Mouse (Mus musculus): ENCODE results near the gene Enpp1. TPM values are rescaled to one million over a fixed set of nuclear protein-coding genes. Genes with fewer than 3 reads are reported as not detected.

Gene Enpp1
- polyA plus RNA-seq, 1 experiment from 2014 or later: 8.7 TPM

DNA sequence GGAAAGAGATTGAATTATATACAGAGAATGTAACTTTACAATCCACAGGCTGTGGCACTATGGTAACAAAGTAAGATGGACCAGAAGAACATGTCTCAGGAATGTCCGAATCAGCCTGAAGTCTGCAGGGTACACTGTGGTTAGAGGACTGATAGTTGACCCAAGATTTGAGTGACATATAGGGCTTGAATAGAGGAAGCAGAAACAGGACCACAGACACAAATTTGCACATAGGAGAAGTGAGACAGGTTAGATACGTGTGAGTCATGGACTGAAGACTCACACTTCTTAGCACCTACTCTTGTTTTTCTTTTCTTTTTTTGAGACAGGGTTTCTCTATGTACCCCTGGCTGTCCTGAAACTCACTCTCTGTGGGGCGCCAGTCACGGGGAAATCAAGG, 15.5 kb upstream of the Enpp1 start:
- Histone ChIP-seq H3K27ac (no peak overlapping the region), H3K4me2 (replicated peaks) (no peak overlapping the region), H3K9ac (no peak overlapping the region), H3K27me3 (replicated peaks) (no peaks in the 10 kb centered on the region), H3K36me3 (no peaks in the 10 kb centered on the region), H3K4me1 (replicated peaks) (0 out of 2 replicates have a peak, but pooled peaks cover 6% of the 10 kb centered on the region), H3K4me3 (replicated peaks) (no peak overlapping the region), H3K9me3 (no peaks in the 10 kb centered on the region)
- 93% methylated on average over 4 of the region's 4 CpGs for WGBS
- no peak for ATAC-seq

DNA sequence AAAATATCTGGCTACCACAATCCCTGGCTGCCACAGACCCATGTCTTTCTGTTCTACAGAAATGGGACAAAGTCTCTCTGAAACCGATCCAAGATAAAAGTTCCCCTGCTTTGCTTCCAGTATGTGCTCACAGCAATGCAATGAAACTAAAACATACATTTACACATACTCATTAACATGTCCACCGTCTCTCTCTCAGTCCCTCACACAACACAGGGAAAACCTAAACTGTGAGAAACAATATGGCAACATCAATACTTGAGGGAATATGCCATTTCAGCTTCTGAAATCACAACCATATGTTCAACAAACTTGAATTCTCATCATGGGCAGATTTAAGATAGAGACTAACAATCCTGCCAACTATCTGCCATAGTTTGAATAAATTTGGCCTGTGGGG, 13.2 kb upstream of the Enpp1 start:
- H3K36me3 ChIP-seq: no peaks in the 10 kb centered on the region
- H3K4me2 ChIP-seq (replicated peaks): no peak overlapping the region
- no peak for ATAC-seq
- H3K9me3 ChIP-seq: no peaks in the 10 kb centered on the region
- WGBS: 94% methylated on average over 2 of the region's 2 CpGs
- no peaks in the 10 kb centered on the region for H3K4me1 ChIP-seq (replicated peaks)
- no peak overlapping the region for H3K4me3 ChIP-seq (replicated peaks)
- H3K27ac ChIP-seq: no peak overlapping the region
- no peaks in the 10 kb centered on the region for H3K27me3 ChIP-seq (replicated peaks)
- no peak overlapping the region for H3K9ac ChIP-seq

DNA sequence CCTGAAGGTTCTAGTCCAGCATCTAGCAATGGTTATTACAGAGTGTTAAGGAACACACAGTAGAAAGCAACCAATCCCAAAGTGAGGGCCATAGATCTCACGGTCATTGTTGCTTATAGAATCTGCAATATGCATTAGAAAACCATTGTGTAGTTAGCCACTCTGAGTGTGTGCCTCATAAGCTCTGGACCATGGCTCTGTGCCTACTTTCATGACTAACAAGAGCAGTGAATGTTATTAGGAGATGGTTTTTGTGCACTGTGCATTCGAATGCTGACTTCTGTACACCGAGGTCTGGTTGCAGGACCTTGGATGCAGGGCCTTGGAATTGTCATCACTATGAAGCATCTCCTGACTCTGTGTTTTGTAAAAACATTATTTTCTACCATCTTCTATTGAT, 9.9 kb upstream of the Enpp1 start:
- no peak overlapping the region for H3K4me3 ChIP-seq (replicated peaks)
- no peak overlapping the region for H3K27ac ChIP-seq
- no peak overlapping the region for H3K9ac ChIP-seq
- H3K27me3 ChIP-seq (replicated peaks): no peaks in the 10 kb centered on the region
- 93% methylated on average over 3 of the region's 3 CpGs for WGBS
- ATAC-seq: no peak
- no peaks in the 10 kb centered on the region for H3K9me3 ChIP-seq
- H3K4me2 ChIP-seq (replicated peaks): no peak overlapping the region
- H3K4me1 ChIP-seq (replicated peaks): no peaks in the 10 kb centered on the region
- no peaks in the 10 kb centered on the region for H3K36me3 ChIP-seq

DNA sequence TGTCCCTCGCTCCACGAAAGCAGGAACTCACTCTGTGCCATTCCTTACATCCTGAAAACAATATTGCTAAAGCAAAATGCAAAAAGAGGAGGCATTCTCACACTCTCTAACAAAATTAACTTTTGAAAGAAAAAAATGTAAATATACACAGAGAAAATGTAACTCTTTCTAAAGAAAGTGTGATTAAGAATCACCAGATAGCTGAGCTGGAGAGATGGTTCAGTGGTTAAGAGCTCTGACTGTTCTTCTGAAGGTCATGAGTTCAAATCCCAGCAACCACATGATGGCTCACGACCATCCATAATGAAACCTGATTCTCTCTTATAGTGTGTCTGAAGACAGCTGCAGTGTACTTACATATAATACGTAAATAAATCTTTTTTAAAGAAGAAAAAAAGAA, 7.4 kb upstream of the Enpp1 start:
- H3K4me3 ChIP-seq (replicated peaks): no peak overlapping the region
- ATAC-seq: no peak
- H3K4me1 ChIP-seq (replicated peaks): no peaks in the 10 kb centered on the region
- 79% methylated on average over 4 of the region's 4 CpGs for WGBS
- H3K27me3 ChIP-seq (replicated peaks): no peaks in the 10 kb centered on the region
- H3K9ac ChIP-seq: no peak overlapping the region
- H3K9me3 ChIP-seq: no peaks in the 10 kb centered on the region
- H3K36me3 ChIP-seq: no peaks in the 10 kb centered on the region
- no peak overlapping the region for H3K27ac ChIP-seq
- no peak overlapping the region for H3K4me2 ChIP-seq (replicated peaks)

DNA sequence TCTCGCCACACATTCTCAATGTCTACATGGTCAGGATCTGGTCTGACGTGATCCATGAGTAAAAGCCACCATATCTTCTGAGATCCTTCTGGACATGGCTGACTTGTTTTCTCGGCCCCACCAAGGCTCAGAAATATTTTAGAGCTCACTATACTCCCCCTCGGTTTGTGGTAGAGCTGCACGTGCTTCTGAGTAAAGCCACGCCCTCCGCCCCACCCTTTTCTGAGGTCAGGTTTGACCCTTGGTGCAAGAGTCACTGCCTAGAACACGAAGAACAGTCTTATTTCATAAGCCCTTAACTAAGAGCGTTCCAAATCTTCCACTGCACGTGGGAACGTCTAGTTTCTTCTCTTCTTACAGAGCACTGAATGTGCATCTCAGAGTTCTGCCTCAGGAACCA, 6.8 kb upstream of the Enpp1 start:
- 58% methylated on average over 11 of the region's 11 CpGs for WGBS
- H3K27me3 ChIP-seq (replicated peaks): no peaks in the 10 kb centered on the region
- H3K4me2 ChIP-seq (replicated peaks): no peak overlapping the region
- ATAC-seq: no peak
- H3K27ac ChIP-seq: no peak overlapping the region
- no peaks in the 10 kb centered on the region for H3K9me3 ChIP-seq
- no peak overlapping the region for H3K9ac ChIP-seq
- H3K4me3 ChIP-seq (replicated peaks): no peak overlapping the region
- H3K36me3 ChIP-seq: no peaks in the 10 kb centered on the region
- H3K4me1 ChIP-seq (replicated peaks): no peaks in the 10 kb centered on the region

DNA sequence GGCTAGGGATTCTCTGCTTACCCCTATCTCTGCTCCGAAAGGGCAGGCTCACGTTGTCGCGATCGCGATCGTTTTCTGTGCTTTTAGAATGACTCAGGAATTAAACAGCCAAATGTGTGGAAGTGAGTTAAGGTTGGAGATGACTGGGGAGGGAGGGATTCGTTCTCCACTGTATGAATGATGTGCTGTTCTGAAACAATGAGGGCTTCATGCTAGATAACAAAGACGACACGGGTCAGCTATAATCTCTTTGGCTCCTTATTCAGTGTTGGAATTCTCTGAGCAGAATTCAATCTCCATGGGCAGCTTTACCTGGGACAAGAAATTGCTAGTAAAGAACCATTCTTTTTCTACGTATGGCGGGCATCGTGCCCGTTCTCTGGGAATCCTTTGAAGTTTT, 6.1 kb upstream of the Enpp1 start:
- no peaks in the 10 kb centered on the region for H3K9me3 ChIP-seq
- 65% methylated on average over 14 of the region's 14 CpGs for WGBS
- ATAC-seq: no peak
- H3K4me1 ChIP-seq (replicated peaks): no peaks in the 10 kb centered on the region
- H3K36me3 ChIP-seq: no peaks in the 10 kb centered on the region
- no peaks in the 10 kb centered on the region for H3K27me3 ChIP-seq (replicated peaks)
- H3K9ac ChIP-seq: no peak overlapping the region
- no peak overlapping the region for H3K4me2 ChIP-seq (replicated peaks)
- no peak overlapping the region for H3K27ac ChIP-seq
- no peak overlapping the region for H3K4me3 ChIP-seq (replicated peaks)

DNA sequence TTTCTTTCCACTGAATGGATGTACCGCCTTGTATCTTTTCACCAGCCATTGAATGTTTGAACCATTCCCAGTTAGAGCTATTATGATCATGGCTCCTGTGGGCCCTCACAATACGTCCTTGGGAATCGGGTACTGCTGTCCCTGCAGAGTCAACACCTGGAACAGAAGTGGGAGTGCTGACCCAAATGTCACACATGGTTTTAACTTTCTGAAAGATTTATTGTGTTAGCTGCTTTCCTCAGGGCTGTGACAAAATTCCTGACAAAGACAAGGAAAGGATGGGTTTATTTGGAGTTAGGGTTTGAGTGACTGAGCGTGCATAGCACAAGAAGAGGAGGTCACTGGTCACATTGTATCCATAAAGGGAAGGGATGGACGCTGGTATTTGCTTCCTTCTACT, 4.3 kb upstream of the Enpp1 start:
- Histone ChIP-seq H3K36me3 (no peaks in the 10 kb centered on the region), H3K27ac (no peak overlapping the region), H3K9me3 (no peaks in the 10 kb centered on the region), H3K4me1 (replicated peaks) (0 out of 2 replicates have a peak, but pooled peaks cover 4% of the 10 kb centered on the region), H3K4me3 (replicated peaks) (no peak overlapping the region), H3K4me2 (replicated peaks) (no peak overlapping the region), H3K27me3 (replicated peaks) (no peaks in the 10 kb centered on the region), H3K9ac (no peak overlapping the region)
- WGBS: 85% methylated on average over 5 of the region's 5 CpGs
- no peak for ATAC-seq

DNA sequence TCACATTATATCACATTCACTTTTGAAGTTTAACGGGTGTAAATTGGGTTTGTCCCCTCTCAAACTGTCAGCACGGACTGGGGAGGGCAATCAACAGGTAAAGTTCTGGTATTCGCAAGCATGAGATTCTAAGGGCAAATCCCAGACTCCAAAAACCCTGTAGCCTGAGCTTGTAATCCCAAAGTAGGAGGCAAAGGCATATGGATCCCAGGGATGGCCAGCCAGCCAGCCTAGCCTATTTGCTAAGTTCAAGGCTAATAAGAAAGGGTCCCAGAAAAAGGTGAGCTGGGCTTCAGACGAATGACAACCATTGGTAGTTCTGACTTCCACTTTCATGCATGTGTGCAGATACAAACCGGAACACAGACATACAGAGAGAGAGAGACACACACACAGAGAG, 942 bp upstream of the Enpp1 start:
- WGBS: 75% methylated on average over 5 of the region's 5 CpGs
- Histone ChIP-seq H3K9me3 (no peaks in the 10 kb centered on the region), H3K36me3 (no peaks in the 10 kb centered on the region), H3K27me3 (replicated peaks) (no peaks in the 10 kb centered on the region), H3K9ac (no peak overlapping the region), H3K4me1 (replicated peaks) (0 out of 2 replicates have a peak, but pooled peaks cover 9% of the 10 kb centered on the region), H3K27ac (no peak overlapping the region), H3K4me2 (replicated peaks) (0 out of 2 replicates have a peak overlapping the region, but pooled peaks have one; percentile 92), H3K4me3 (replicated peaks) (no peak overlapping the region)
- ATAC-seq: no peak

DNA sequence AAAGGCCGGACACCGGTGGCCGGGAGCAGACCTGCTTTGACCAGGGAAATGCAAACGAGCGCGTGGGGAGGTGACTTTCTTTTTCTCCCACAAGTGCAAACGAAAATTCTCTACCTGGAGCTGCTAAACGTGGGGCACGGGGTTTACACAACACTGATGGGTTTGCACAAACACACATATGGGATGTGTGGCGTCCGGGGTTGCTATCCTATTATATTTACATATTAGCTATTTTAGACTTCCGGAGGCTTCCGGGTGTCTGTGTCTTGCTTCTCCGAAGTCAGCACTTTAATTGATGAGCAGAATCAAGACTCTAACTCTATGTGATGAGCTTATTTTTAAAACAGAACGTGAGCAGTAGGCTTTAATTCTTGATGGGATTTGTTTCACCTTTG, 405 bp upstream of the Enpp1 start:
- H3K4me3 ChIP-seq (replicated peaks): peak overlapping the region; percentile 72
- no peak; the same call in none of the 2 replicates for ATAC-seq
- 0 out of 2 replicates have a peak, but pooled peaks cover 9% of the 10 kb centered on the region for H3K4me1 ChIP-seq (replicated peaks)
- H3K4me2 ChIP-seq (replicated peaks): peak overlapping the region; percentile 92
- no peaks in the 10 kb centered on the region for H3K27me3 ChIP-seq (replicated peaks)
- H3K36me3 ChIP-seq: no peaks in the 10 kb centered on the region
- no peak overlapping the region for H3K27ac ChIP-seq
- no peaks in the 10 kb centered on the region for H3K9me3 ChIP-seq
- WGBS: 7% methylated on average over 15 of the region's 15 CpGs
- H3K9ac ChIP-seq: peak overlapping the region; percentile 67

DNA sequence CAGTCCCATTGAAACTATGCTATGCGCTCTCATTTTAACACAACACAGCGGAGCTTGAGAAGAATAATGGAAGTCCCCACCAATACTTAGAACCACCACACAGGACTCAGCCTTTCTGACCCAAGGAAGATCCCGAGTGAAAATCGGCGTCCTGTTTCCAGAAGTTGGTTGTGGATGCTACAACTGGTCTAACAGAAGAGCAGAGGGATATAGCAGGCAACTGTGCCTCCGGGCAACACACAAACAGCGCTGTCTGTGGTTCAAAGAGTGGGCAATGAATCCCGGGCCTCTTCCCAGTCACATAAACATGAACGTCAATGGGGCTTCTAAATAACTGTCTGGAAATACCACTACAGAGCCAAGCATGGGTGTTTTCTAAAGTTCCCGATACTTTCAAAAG, 888 bp downstream of the Enpp1 start:
- Histone ChIP-seq H3K27me3 (replicated peaks) (no peaks in the 10 kb centered on the region), H3K36me3 (no peaks in the 10 kb centered on the region), H3K4me2 (replicated peaks) (peak overlapping the region; percentile 92), H3K27ac (no peak overlapping the region), H3K4me1 (replicated peaks) (0 out of 2 replicates have a peak, but pooled peaks cover 9% of the 10 kb centered on the region), H3K9me3 (no peaks in the 10 kb centered on the region), H3K4me3 (replicated peaks) (peak overlapping the region; percentile 72), H3K9ac (peak overlapping the region; percentile 67)
- WGBS: 14% methylated on average over 10 of the region's 10 CpGs
- ATAC-seq: no peak

DNA sequence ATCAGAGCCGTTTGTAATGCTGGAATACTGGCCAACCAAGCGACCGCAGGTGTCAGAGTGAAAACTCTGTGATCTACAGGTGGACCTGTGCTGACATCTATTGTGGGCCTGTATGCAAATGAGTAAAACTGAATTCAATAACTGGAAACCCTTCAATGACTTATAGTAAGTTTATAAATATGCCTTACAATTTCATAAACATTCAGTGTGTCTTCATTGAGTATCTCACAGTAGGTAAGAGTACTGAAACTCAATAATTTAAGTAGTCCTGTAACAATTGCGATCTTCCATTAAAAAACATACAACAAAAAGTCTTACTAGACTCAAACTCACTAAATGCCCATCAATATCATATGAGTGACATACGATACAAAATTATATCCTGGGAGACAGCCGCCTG, 1.6 kb downstream of the Enpp1 start:
- no peak overlapping the region for H3K9ac ChIP-seq
- ATAC-seq: no peak
- no peaks in the 10 kb centered on the region for H3K27me3 ChIP-seq (replicated peaks)
- H3K4me1 ChIP-seq (replicated peaks): 0 out of 2 replicates have a peak, but pooled peaks cover 9% of the 10 kb centered on the region
- WGBS: 88% methylated on average over 6 of the region's 6 CpGs
- H3K4me3 ChIP-seq (replicated peaks): no peak overlapping the region
- no peak overlapping the region for H3K27ac ChIP-seq
- H3K9me3 ChIP-seq: no peaks in the 10 kb centered on the region
- H3K4me2 ChIP-seq (replicated peaks): peak overlapping the region; percentile 92
- no peaks in the 10 kb centered on the region for H3K36me3 ChIP-seq

DNA sequence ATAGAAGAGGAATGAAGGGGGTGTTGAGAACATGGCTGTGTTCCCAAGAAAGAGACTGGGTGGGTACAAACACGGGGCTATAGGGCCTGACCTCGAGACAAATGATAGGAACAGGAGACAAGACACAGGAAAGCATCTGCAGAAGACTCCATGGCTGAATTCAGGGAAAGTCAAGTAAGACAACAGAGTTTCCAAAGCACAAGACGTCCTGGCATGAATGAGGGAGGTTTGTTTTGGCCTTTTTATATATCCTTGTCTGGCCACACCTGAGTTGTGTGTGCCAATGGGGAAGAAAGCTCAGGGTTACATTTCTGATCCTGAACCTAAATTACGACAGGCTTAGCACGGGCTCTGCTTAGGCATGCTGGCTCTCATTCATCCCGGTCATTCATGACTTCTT, 4.2 kb downstream of the Enpp1 start:
- no peak overlapping the region for H3K9ac ChIP-seq
- H3K9me3 ChIP-seq: no peaks in the 10 kb centered on the region
- H3K27me3 ChIP-seq (replicated peaks): no peaks in the 10 kb centered on the region
- no peak for ATAC-seq
- H3K27ac ChIP-seq: no peak overlapping the region
- no peak overlapping the region for H3K4me3 ChIP-seq (replicated peaks)
- H3K4me2 ChIP-seq (replicated peaks): no peak overlapping the region
- H3K4me1 ChIP-seq (replicated peaks): 0 out of 2 replicates have a peak, but pooled peaks cover 9% of the 10 kb centered on the region
- 85% methylated on average over 6 of the region's 6 CpGs for WGBS
- no peaks in the 10 kb centered on the region for H3K36me3 ChIP-seq

DNA sequence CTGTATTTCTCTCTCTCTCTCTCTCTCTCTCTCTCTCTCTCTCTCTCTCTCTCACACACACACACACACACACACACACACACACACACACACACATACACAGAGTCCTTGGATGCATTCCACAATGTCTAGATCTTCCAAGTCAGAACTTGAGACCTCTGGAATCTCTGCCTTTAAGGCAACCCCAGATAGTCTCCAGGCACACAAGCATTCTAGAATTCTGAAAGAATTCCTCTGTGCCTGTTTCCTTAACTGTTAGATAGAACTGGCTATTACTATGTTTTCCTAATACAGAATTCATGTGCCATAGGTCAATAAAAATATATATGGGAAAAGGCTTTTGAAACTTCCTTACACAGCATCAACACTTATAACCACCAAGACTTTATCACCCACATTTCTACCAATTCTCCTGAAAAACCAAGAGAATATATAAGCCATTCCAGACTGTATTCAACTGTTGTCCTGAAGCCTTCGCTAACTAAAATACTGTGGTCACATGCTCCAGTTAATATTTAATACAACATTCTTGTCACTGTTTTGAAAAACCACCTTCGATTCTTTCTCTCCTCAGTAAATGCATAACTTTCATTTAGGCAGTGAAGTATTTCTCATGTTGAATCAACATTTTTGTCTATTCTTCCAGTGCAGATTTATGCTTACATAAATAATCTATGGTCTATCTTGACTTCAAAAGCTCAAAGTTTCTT, 5.4 kb downstream of the Enpp1 start:
- no peak for ATAC-seq
- no peak overlapping the region for H3K27ac ChIP-seq
- H3K36me3 ChIP-seq: no peaks in the 10 kb centered on the region
- no peaks in the 10 kb centered on the region for H3K27me3 ChIP-seq (replicated peaks)
- no peaks in the 10 kb centered on the region for H3K9me3 ChIP-seq
- WGBS: 53% methylated on average over 2 of the region's 2 CpGs
- 0 out of 2 replicates have a peak, but pooled peaks cover 9% of the 10 kb centered on the region for H3K4me1 ChIP-seq (replicated peaks)
- H3K4me2 ChIP-seq (replicated peaks): no peak overlapping the region
- no peak overlapping the region for H3K4me3 ChIP-seq (replicated peaks)
- no peak overlapping the region for H3K9ac ChIP-seq

Data from intestine, embryonic 15.5 days (tissue).